Mouse (Mus musculus) liver, embryonic 14.5 days (tissue): ENCODE data around the gene Fads1.

Experiments used
- CTCF ChIP-seq: IDR thresholded peaks from 2 replicates; pipeline ENCODE4 v1.5.1; 2016; ENCODE audit warnings: antibody characterized with exemption, low read depth, control low read depth
- EP300 ChIP-seq: IDR thresholded peaks from 2 replicates; pipeline ENCODE4 v1.6.1; 2016; ENCODE audit warnings: antibody characterized with exemption, low read depth

DNA sequence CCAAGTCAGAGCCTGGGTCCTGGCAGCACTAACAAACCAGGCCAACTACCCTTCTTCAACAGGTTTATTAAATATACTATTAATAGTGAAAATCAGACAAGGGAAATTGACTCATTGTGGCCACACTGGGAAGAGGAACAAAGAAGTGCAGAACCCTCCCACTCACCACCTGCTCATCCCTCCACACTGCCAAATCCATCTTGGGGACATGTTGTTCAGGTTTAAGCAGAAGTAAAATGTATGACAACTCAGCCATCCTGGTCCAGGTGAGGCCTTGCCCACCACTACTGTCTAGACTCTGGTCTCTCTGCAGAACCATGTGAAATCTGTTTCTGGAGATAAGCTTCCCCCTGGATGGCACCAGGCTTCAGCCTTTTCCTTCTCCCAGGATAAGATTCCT, 10.8 kb upstream of the Fads1 start:
- TF ChIP-seq EP300 (no peak), CTCF (no peak)
